Mouse (Mus musculus) bone marrow, adult 2 months (tissue): Measurements from ENCODE around the gene Slc6a5.

Source experiments
- CTCF ChIP-seq: fragments of 200-500 bp; IDR thresholded peaks from 2 replicates; pipeline ENCODE4 v1.5.1; 2011; ENCODE audit warnings: low read length, control low read depth; ENCODE audit not compliant: control insufficient read depth, insufficient read depth
- POLR2A ChIP-seq: fragments of 200-500 bp; IDR thresholded peaks from 2 replicates; pipeline ENCODE4 v1.6.1; 2011; ENCODE audit warnings: low read depth, mild to moderate bottlenecking, control low read depth, low read length, borderline replicate concordance; ENCODE audit not compliant: control insufficient read depth

DNA sequence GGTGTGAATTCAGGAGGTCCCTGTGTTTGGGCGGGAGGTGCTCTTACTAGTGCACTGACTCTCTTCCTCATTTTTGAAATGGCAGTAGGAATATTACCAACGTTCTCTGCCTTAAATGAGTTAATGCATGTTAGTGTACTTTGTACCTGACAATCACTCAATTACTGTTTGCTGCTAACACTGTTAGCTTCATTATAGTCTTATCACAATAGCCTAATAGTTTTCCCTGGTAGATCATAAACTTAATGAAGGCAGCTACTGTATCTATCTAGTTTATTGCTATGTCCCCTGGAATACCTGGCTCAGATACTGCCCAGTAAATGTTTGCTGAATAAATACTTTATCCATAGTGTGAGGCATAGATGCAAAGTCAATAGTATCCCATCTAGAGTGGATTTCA lies 15.2 kb upstream of the Slc6a5 start:
- no peak for TF ChIP-seq CTCF
- no peak for TF ChIP-seq POLR2A
